Mouse (Mus musculus): ENCODE results near the gene Psmd6. TPM values are rescaled to one million over a fixed set of nuclear protein-coding genes. Genes with fewer than 3 reads are reported as not detected.

Gene Psmd6
- total RNA-seq, 1 experiment from 2014 or later, result 119 TPM

- no peak for DNase-seq
Measured at GRCm38 (mm10) chr14:14064486-14065141, 56.2 kb downstream of the Psmd6 start.

- DNase-seq, result no peak
Measured at GRCm38 (mm10) chr14:14063382-14063781, 57.4 kb downstream of the Psmd6 start.

- no peak for DNase-seq
Measured at GRCm38 (mm10) chr14:14062531-14063245, 58.1 kb downstream of the Psmd6 start.

Other genes with a start within 250 kb of the Psmd6 start
- gene Gm281, start 206.5 kb downstream of the Psmd6 start, total RNA-seq (2021), result not detected in 2 replicates
- 28.0 and 36.7 TPM in 2 replicates for gene Atxn7, start 159.5 kb downstream of the Psmd6 start, total RNA-seq (2021)
- gene Thoc7, start 159.1 kb downstream of the Psmd6 start, total RNA-seq (2021), result 133 and 139 TPM in 2 replicates
- gene Olfr720, start 65.9 kb upstream of the Psmd6 start, total RNA-seq (2021), result not detected in 2 replicates
- gene Olfr31, start 201.8 kb upstream of the Psmd6 start, total RNA-seq (2021), result not detected in 2 replicates
- gene Il3ra, start 225.3 kb upstream of the Psmd6 start, total RNA-seq (2021), result 12.0 and 13.9 TPM in 2 replicates

Data from adrenal gland, postnatal 14 days (tissue).